Mouse (Mus musculus): ENCODE measurements at regions not wholly inside any gene's neighbourhood (a gene's known extent, or its start where the extent isn't known, plus 50 kb on each side); places are given as distances from the start of the nearest gene placed in this dataset.

DNA sequence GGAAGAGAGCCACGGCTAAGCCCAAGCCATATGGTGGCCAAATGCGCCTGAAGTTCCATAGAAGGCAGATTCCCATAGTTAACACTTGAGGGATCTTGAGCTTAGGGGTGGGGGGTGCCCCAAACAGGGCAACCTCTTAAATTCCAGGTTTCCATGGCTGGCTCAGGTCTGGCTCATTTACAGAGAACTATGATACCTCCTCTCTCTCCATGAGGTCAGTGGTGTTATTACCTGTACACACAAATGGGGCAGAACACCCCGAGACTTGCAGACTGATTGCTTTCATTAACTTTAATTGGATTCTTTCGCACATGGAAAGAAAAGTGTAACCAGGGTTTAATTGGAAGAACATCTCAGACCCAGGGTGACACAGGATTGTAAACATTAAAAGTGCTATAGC, 177.1 kb upstream of the Klhl29 start:
- DNase-seq, result no peak

DNA sequence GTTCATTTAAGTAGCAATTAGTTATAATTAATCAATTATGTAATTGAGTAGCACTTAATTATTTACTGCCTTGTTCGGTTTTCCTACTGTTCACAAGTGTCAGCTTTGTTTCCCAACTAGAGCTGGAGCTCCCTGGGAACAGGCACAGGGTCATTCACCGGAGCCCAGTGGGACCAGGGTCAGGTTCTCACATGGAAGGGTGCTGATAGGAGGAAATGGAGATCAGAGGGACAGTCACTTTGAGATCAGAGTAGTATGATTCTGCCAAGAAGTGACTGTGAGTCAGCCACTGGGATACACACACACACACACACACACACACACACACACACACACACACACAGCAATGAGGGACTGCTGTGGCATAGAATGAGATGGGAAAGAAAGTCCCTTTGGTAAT, 176.4 kb upstream of the Klhl29 start:
- DNase-seq, result peak; percentile 53

DNA sequence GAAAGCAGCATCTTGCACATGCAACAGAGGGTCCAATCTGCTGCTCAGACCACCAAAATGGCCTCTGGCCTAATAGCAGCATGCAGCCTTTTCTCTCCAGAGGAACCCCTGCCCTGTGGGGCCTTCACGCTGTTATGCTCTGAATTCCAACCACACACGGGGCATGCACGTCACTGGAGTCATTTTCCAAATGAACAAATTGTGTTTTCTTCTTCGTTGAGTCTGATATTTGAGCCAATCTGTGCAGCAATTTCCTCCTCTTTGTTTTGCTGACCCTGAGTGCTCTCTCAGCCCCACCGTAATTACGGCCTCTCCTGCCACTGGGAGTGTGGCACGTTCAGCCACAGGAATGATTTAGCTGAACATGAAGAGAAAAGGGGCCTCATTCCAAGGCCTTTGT, 174.3 kb upstream of the Klhl29 start:
- no peak for DNase-seq

DNA sequence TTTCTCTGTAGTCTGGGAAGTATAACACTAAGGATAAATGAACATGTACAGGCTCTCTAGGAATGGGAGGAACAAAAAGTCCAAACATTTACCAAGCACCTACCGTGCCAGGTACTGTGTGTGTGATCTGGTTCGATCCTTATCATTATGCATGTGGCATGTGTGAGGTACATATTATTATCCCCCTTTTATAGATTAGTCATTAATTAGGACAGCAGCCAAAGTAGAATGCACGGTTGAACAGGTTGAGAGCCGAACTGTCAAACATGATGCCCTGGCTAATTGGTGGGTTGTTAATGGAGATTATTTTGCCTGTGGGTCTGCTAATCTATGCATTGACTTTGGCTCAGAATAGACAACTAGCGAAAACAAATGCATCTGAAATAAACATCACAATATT, 172.2 kb upstream of the Klhl29 start:
- DNase-seq, result no peak

DNA sequence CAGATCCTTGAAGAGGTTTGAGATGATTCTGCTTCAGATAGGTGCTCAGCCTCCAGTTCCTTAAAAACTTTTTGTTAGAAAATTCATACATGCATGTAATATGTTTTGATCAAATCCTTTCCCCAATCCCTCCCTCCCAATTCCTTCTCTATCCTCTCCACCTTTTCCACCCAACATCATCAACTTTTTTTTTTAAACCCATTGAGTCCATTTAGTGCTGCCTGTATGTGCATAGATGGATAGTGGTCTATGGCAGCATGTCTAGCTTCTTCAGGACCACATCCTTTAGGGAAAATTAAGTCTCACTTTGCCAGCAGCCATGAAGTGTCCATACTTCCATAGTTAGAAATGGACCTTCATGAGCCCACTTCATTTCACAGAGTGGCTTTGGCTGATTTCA, 167.2 kb upstream of the Klhl29 start:
- no peak for DNase-seq

DNA sequence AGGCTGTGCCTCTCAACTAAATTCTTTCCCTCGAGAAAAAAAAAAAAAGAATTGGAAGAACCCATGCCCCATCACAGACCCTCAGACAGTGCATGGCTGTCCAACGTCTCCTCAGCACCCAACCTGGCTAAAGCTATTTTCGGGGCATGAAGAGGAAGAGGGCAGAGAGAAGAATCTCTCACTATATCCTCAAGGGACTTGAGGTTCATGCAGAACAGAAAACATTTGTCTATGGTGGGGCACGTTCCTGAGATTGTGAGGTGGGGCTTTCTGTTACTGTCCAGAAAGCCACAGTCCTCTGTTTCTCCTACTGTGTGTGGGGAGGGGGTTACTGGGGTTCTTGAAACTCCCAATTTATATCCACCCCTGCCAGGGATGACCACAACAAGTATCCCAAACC, 120.8 kb upstream of the Klhl29 start:
- DNase-seq, result no peak

DNA sequence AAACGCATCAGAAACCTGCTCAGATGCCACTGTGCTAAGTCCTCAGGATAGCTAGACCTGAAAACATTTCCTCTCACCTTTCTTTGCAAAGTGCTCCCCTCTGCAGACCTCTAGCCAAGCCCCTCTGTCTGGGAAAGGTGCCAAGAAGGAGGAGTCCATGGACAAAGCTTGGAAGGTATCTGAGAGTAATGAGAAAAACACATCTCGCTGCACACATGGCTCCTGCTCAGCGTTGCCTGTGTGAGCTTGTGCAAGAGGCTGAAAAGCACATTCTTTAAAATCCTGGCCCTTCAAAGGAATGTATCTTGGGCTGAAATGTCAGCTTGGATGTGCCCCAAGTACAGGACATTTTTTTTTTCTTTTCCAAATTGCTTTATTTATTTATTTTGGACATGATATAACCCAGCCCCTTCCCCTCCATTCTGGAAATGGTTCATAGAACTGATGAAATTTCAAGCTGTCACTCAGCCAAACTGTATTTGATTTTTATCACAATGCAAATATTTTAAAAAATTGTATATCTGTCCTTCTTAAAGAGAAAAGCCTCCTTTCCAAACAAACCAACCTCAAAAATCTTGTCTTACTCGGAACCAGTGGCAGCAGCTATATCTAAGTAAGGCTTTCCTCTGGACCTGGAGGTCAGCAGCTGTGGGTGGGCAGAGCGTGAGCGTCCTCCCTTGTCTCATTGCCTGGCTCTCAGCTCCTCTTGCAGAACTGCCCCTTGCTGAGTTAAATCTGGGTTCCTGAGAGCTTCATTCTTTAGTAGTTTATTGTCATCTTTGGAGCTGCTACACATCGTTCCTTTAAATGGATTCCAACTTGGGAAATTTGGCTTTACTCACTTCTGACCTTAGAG, 119.4 kb upstream of the Klhl29 start:
- DNase-seq, result no peak

DNA sequence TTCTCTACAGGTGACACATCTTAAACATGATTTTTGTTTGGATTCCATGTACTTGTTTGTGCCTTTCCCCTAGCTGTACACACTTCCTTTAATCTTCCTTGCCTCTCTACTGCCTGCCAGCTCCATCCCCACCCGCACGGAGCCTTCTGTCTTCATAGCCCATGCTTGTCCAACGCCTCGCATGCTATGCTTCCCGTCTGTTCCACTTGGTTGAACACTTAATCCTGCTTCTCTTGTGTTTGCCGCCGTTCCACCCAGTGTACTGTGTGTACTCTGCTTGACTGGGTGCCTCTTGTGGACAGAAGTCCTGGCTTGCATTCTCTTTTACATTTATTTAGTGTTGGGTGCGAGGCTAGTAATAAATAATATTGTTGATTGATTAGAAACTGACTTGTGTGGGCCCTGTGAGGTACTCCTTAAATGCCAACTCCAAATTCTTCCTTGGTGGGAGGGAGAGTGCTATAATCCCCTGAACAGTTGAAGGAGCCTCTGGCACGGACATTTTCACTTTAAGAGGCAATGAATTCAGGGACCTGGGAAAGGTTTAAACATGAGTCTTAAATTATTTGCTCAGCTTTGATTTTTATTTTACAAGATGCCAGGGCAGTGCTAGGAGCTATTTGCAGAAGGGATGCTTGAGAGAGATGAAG, 88.9 kb upstream of the Klhl29 start:
- DNase-seq, result no peak

DNA sequence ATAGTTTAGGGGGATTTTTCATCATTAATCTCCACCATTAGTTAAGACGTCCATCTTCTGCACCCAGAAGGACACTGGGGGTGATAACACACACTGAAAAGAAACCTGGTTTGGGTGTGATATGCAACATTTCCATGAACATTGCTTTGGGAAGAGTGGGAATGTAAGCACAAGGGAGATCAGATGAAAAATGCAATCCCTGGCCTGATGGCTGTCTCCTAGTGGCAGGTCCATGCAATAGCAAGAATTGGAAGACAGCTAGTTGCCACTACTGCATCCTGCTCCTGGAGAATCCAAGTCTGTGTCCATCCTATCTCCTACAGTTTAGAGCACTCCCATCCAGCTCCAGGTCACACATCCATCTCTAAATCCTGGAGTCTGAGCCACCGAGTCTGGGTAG, 77.7 kb upstream of the Klhl29 start:
- DNase-seq, result no peak

DNA sequence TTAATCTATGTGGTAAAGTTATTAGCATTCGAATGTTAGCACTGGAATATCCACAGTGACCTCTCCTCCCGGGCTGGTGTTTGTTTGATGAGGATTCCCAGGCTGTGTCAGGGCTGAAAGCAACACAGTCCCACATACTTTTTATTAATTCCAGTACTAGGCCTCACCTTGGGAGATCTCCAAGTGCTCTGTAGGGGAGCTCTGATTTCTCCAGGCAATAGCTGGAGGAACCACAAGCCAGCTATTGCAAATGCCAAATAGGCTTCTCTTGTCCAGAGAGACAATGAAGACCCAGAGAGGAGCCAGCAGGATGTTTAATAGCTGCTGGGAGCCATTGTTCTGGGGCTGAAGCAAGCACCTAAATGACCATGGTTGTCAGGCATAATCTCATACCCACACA, 68.2 kb upstream of the Klhl29 start:
- no peak for DNase-seq

DNA sequence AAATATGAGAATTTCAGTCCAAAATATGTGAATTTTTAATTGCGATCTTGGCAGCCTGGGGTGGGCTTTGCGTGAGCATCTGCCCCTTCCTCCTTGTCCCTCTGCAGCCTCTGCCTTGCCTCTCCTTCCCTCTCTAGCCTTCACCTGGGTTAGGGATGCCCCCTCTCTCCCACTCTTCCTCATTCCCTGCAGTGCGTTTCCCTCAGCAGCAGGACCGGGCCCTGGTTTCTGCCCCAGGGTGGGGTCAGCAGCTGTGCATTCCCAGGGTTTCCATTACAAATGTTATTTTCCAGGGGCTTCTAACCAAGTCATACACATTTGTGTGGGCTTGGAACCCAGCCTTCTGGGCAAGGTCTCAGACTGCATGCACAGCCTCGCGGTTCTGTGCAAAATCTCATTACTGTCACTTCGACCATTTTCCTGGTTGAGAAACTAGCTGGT, 67.6 kb upstream of the Klhl29 start:
- DNase-seq, result no peak

DNA sequence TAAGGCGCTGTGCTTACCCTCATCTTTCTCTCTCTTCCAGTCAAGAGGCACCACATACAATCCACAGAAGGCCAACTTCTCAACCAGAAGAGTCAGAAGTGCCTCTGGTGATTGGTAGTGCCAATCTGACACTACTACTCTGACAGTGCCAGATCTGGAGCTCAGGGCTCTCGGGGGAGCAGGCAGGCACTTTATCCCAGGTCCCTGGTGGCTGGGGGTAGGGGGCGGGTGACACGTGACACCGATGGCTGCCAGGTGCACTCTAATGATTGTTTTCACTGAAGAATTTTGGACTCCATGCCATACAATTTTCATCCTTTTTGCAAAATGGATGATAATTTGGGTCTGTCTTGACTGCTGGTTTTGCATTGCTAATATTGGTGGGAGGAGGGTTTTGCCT, 67.2 kb upstream of the Klhl29 start:
- DNase-seq, result no peak

DNA sequence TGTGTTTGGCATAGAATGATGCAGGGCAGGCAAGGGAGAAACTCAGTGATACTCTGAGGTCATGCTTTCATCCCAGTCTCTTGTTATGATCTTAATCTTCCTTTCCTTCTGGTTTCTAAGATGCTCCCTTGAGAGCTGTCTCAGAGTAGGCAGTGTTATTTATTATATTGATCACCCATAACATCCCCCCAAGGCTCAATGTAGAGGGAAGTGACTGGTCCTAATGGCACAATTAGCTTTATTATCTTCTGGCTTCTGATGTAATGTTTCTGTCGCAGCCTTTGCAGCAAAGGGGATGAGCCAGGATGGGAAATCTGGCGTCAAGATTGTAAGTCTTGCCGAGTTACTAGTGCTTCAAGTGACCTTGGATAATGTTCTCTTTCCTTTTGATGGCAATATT, 65.0 kb upstream of the Klhl29 start:
- no peak for DNase-seq

DNA sequence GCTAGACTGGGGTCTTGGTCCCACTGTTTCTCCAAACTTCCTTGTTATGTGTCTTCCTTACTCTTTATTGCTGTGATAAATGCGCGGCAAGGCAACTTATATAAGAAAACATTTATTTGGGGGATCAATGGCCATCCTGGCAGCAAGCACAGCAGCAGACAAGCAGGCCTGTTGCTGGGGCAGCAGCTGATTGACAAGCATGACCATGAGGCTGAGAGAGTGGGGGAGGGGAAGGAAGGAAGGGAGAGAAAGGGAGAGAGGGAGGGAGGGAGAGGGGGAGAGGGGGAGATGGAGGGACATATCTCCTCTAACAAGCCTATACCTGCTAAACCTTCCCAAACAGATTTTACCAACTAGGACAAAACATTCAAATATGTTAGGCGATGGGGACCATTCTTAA, 60.4 kb upstream of the Klhl29 start:
- DNase-seq, result no peak

DNA sequence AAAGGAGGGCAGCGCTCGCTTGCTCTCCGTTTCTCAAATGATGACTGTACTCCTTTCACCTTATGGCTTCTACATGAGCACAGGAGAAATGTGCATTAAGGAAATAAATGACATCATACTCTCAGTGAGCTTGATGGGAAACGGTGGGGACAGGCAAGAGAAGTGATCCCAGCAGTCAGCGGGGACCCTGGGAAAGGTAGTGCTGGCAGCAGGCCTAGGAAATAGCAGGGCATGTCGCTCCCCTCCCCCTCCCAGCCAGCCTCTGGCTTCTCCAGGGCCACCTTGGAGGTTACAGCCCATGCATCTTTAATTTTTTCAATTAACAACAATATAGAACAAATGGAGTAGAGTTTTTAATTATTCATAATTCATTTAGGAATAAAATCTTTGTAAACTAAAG, 58.6 kb upstream of the Klhl29 start:
- DNase-seq, result no peak

DNA sequence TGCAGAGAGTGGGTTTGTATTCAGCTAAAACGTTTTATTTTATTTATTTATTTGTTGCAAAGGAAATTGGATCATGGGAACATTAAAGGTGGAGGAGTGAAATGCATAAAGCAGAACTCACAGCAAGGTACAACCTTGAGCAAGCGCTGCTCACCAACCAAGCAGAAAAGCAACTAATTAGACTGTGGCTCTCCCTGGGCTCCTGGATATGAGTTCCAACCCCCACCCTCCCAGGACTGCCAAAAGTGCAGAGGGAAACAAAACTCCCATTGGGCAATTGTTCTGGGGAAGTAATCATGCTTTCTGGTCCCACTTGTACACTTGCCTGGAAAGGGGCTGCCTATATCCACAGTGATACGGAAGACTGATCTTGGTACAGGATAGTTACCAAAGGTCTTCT, 57.2 kb upstream of the Klhl29 start:
- no peak for DNase-seq

DNA sequence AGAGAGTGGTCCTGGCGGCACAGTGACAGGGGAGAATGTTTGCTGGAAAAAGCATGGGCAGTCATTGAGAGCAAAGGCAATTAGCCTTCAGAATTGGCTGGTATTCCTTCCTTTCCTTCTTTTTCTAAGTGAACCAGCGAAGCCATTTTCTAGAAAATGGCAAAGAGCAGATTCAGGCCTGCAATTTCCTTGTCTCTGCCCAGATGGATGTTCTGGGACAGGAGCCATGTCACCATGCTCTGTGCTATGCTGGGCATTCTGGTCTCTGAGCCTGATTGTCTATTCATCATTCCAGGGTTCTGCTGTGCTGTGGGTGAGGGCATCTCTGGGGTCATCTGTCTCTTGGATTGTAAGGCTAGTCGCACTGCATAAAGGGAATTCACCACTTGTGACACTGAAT, 53.3 kb upstream of the Klhl29 start:
- no peak for DNase-seq

All from adrenal gland, adult 2 months (tissue).